35 mouse cellular contexts compared by ENCODE assay signal in the genomic region with DNA sequence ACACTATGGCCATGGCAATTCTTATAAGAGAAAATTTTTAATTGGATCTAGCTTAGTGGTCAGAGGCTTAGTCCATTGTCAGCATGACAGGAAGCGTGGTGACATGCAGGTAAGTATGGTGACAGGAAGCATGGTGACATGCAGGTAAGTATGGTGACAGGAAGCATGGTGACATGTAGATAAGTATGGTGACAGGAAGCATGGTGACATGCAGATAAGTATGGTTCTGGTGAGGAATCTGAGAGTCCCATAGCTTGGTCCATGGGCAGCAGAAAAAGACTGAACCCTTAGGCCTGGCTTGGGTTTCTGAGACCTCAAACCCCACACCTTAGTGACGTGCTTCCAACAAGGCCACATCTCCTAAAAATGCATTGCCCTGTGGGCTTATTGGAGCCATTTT.
"Had no signal": no experiment of that assay in that cellular context is flagged by ENCODE, and none has a peak within 500 bp of the region (broad histone marks: within the 10 kb centered on the region; RNA-seq: fewer than 3 reads in every experiment).

No protein-coding gene starts in this region.

- ATAC-seq: hindbrain, embryonic 16.5 days; hindbrain, postnatal 0 days; inflammation-experienced regulatory T-cells, adult 6 months; intestine, embryonic 15.5 days; intestine, embryonic 16.5 days; intestine, postnatal 0 days had no signal

- H3K9me3 ChIP-seq: heart, embryonic 10.5 days; heart, embryonic 12.5 days; heart, embryonic 13.5 days; heart, embryonic 15.5 days; hindbrain, embryonic 10.5 days; hindbrain, embryonic 12.5 days; hindbrain, embryonic 13.5 days; hindbrain, embryonic 15.5 days; intestine, embryonic 15.5 days; kidney, embryonic 15.5 days had no signal

- H3K27ac ChIP-seq: heart, embryonic 10.5 days; heart, embryonic 13.5 days; heart, embryonic 15.5 days; hindbrain, embryonic 10.5 days; hindbrain, embryonic 12.5 days; hindbrain, embryonic 13.5 days; hindbrain, embryonic 14.5 days; hindbrain, embryonic 15.5 days; hindbrain, postnatal 0 days; intestine, embryonic 15.5 days; kidney, embryonic 15.5 days; kidney, postnatal 0 days; layer of hippocampus, adult 2 months; left cerebral cortex, adult 2 months had no signal

- H3K4me3 ChIP-seq: heart, embryonic 10.5 days; heart, embryonic 12.5 days; heart, embryonic 13.5 days; heart, embryonic 15.5 days; hindbrain, embryonic 10.5 days; hindbrain, embryonic 12.5 days; hindbrain, embryonic 13.5 days; hindbrain, embryonic 15.5 days; intestine, embryonic 15.5 days; kidney, embryonic 15.5 days; layer of hippocampus, adult 2 months; left cerebral cortex, adult 2 months had no signal

- H3K4me1 ChIP-seq: heart, embryonic 15.5 days; hindbrain, embryonic 10.5 days; hindbrain, embryonic 12.5 days; hindbrain, embryonic 15.5 days; intestine, embryonic 15.5 days; kidney, embryonic 15.5 days had no signal

- H3K36me3 ChIP-seq: heart, embryonic 10.5 days; heart, embryonic 12.5 days; heart, embryonic 13.5 days; heart, embryonic 15.5 days; hindbrain, embryonic 10.5 days; hindbrain, embryonic 12.5 days; hindbrain, embryonic 13.5 days; hindbrain, embryonic 15.5 days; intestine, embryonic 15.5 days; kidney, embryonic 15.5 days had no signal

- DNase-seq: heart, postnatal 10 days; heart, postnatal 14 days; heart, postnatal 36 days; heart, postnatal 4 days; kidney, adult 11 months; kidney, adult 18-20 months; kidney, adult 2 months; kidney, adult 8-10 months; kidney, adult 9 months; kidney, postnatal 10 days; kidney, postnatal 14 days; kidney, postnatal 25 days; kidney, postnatal 36 days; kidney, postnatal 4 days; layer of hippocampus, adult 9-11 months; layer of hippocampus, postnatal 36 days had no signal

- H3K27me3 ChIP-seq: heart, embryonic 12.5 days; heart, embryonic 13.5 days; heart, embryonic 15.5 days; hindbrain, embryonic 12.5 days; hindbrain, embryonic 13.5 days; hindbrain, embryonic 15.5 days; intestine, embryonic 15.5 days; kidney, embryonic 15.5 days had no signal
